Mouse (Mus musculus) ES-E14 (cell line): Measurements from ENCODE around the gene Col7a1.

Source experiments
- CHD2 ChIP-seq: IDR thresholded peaks from 2 replicates; pipeline ENCODE4 v1.6.1; 2014; ENCODE audit warnings: mild to moderate bottlenecking, low read depth, low read length, inconsistent platforms
- HCFC1 ChIP-seq: IDR thresholded peaks from 2 replicates; pipeline ENCODE4 v1.6.1; 2012; ENCODE audit warnings: low read length, inconsistent platforms, borderline replicate concordance; ENCODE audit not compliant: insufficient read depth
- MAFK ChIP-seq: IDR thresholded peaks from 2 replicates; pipeline ENCODE4 v1.6.1; 2014; ENCODE audit warnings: mild to moderate bottlenecking, low read depth, low read length, inconsistent platforms; ENCODE audit not compliant: insufficient read depth
- ZC3H11A ChIP-seq: IDR thresholded peaks from 2 replicates; pipeline ENCODE4 v1.6.1; 2012; ENCODE audit warnings: low read depth, mild to moderate bottlenecking, inconsistent platforms, low read length, borderline replicate concordance
- ZNF384 ChIP-seq: IDR thresholded peaks from 2 replicates; pipeline ENCODE4 v1.6.1; 2012; ENCODE audit warnings: low read depth, low read length, inconsistent platforms

DNA sequence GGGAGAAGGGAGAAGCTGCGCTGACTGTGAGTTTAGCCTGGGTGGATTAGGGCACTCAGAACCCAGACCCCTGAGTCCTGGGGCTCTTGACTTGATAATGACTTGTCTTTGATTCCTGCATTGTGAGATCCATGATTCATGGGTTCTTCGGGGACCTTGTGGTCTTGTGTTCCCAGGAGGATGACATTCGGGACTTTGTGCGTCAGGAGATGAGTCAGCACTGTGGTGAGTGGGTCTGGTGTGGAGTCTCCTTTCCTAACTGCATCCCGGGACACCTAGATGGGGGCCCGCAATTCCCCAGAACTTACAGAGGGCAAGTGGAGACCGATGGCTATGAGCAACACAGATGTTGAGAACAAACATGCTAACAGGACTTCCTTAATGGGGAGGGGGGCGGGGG, 29.1 kb downstream of the Col7a1 start:
- no peak for TF ChIP-seq ZNF384
- no peak for TF ChIP-seq CHD2
- no peak for TF ChIP-seq HCFC1
- no peak for TF ChIP-seq ZC3H11A
- no peak for TF ChIP-seq MAFK
